Mouse (Mus musculus): ENCODE measurements around the gene Nek1. TPM values are rescaled to one million over a fixed set of nuclear protein-coding genes. Genes with fewer than 3 reads are reported as not detected.

The Nek1 gene
- polyA plus RNA-seq, 1 experiment from 2014 or later, result 23.8 TPM

- no peaks in the 10 kb centered on the region for H3K27me3 ChIP-seq
- no peak for ATAC-seq (ENCODE audit: low FRiP score)
- peak overlapping the region; percentile 86 for H3K4me2 ChIP-seq
- 0 out of 2 replicates have a peak, but pooled peaks cover 5% of the 10 kb centered on the region for H3K9me3 ChIP-seq
- peak overlapping the region; percentile 71 for H3K4me3 ChIP-seq (replicated peaks)
- H3K4me1 ChIP-seq, result peaks cover 8% of the 10 kb centered on the region
- H3K9ac ChIP-seq, result peak overlapping the region; percentile 66
- WGBS, result 5% methylated on average over 12 of the region's 12 CpGs
- peak overlapping the region; percentile 91; the same call in 1 of the 2 replicates for H3K27ac ChIP-seq
- H3K36me3 ChIP-seq (replicated peaks), result no peaks in the 10 kb centered on the region
Observed at GRCm38 (mm10) chr8:60993639-60993986, 618 bp downstream of the Nek1 start.

DNA sequence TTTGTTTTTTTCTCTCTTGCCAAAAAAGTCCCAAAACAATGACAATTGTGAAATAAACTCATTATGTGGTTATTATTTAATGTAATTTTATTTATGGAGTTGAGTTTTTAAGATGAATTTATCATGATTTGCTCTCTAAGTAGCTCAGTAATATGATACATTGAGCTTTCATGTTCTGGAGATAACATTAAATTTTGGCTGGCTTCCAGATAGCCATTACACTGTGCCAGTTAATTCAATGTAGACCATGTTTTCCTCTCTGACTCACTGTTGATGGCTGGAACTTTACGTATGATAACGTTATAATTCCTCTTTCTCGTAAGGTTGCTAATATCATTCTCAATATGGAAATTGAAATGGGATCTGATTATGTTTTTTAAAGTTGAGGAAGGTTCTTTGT lies 3.5 kb downstream of the Nek1 start:
- H3K9ac ChIP-seq, result no peak overlapping the region
- no peak for ATAC-seq (ENCODE audit: low FRiP score)
- peaks cover 8% of the 10 kb centered on the region for H3K4me1 ChIP-seq
- 0 out of 2 replicates have a peak, but pooled peaks cover 5% of the 10 kb centered on the region for H3K9me3 ChIP-seq
- no peak overlapping the region for H3K27ac ChIP-seq
- H3K4me3 ChIP-seq (replicated peaks), result no peak overlapping the region
- 91% methylated on average over 3 of the region's 3 CpGs for WGBS
- H3K4me2 ChIP-seq, result no peak overlapping the region
- no peaks in the 10 kb centered on the region for H3K36me3 ChIP-seq (replicated peaks)
- H3K27me3 ChIP-seq, result no peaks in the 10 kb centered on the region

DNA sequence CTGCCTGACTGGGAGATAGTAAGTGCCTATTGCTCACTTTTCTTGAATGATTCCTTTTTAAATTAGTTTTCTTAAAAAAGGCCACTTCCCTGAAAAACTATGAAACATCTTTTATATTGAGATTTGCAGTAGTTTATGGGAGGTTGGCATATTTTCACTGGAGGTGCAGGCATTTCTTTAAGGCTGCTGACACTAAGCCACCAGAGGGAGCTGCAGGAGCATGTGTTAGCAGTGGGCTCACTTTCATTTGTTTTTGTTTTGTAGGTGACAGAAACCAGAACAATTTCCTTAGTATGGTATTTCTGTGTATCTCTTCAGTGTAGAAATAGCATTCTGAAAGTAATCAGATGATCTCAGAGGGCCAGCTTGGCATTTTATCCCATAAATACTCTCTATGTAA lies 49.0 kb downstream of the Nek1 start:
- H3K4me3 ChIP-seq (replicated peaks), result no peak overlapping the region
- H3K27me3 ChIP-seq, result no peaks in the 10 kb centered on the region
- no peak overlapping the region for H3K9ac ChIP-seq
- H3K4me2 ChIP-seq, result no peak overlapping the region
- H3K4me1 ChIP-seq, result no peaks in the 10 kb centered on the region
- H3K36me3 ChIP-seq (replicated peaks), result peaks cover 5% of the 10 kb centered on the region; the same call in 1 of the 2 replicates
- H3K9me3 ChIP-seq, result no peaks in the 10 kb centered on the region
- H3K27ac ChIP-seq, result no peak overlapping the region
- ATAC-seq (ENCODE audit: low FRiP score), result peak; percentile 67; the same call in 1 of the 2 replicates

GRCm38 (mm10) chr8:61043874-61044273 lies 50.9 kb downstream of the Nek1 start:
- no peak overlapping the region for H3K4me2 ChIP-seq
- no peak for ATAC-seq (ENCODE audit: low FRiP score)
- H3K9ac ChIP-seq, result no peak overlapping the region
- no peaks in the 10 kb centered on the region for H3K9me3 ChIP-seq
- no peak overlapping the region for H3K4me3 ChIP-seq (replicated peaks)
- no peak overlapping the region for H3K27ac ChIP-seq
- no peaks in the 10 kb centered on the region for H3K36me3 ChIP-seq (replicated peaks)
- no peaks in the 10 kb centered on the region for H3K27me3 ChIP-seq
- 80% methylated on average over 4 of the region's 4 CpGs for WGBS
- no peaks in the 10 kb centered on the region for H3K4me1 ChIP-seq

DNA sequence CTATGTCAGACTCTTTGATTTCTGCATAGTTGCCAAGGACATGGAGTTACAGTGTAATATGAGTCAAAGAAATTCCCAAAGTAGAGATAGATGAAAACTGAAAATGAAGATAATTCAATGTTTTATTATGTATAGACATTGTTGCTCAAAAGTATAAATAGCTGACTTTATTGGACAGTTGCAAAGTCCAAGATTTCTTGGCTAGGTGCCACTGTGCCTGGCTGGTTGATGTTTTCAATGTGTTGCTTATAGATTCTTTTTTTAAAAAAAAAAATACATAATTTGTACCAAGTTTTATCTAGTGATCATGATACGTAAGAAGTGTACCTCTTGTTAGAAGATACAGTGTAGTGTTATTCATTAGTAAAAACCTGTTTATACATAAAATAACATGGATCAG lies 53.8 kb downstream of the Nek1 start:
- H3K4me1 ChIP-seq, result no peaks in the 10 kb centered on the region
- H3K36me3 ChIP-seq (replicated peaks), result peaks cover 6% of the 10 kb centered on the region; the same call in 1 of the 2 replicates
- no peaks in the 10 kb centered on the region for H3K9me3 ChIP-seq
- no peak overlapping the region for H3K4me3 ChIP-seq (replicated peaks)
- no peak overlapping the region for H3K27ac ChIP-seq
- no peak overlapping the region for H3K4me2 ChIP-seq
- no peak for ATAC-seq (ENCODE audit: low FRiP score)
- no peaks in the 10 kb centered on the region for H3K27me3 ChIP-seq
- 94% methylated on average over 1 of the region's 1 CpGs for WGBS
- H3K9ac ChIP-seq, result no peak overlapping the region

DNA sequence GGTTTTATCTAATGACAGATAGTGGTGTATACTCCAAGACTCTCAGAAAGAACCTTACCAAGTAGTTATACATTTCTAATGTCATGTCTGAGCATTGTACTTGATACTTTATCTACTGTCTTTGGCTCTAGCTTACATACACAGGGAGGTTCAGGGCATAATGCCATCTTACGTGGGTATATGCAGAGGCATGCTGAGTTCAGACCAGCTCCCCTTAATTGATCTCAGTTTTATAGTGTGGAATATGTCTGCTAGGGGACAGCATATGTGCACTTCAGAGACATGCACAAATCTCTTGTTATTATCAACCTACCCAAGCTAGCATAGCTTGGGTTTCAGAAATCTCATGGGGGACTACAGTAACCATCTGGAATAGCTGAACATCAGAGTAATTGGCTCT lies 60.0 kb downstream of the Nek1 start:
- Histone ChIP-seq H3K27me3 (no peaks in the 10 kb centered on the region), H3K9me3 (no peaks in the 10 kb centered on the region), H3K9ac (no peak overlapping the region), H3K4me3 (replicated peaks) (no peak overlapping the region), H3K27ac (no peak overlapping the region), H3K4me1 (peaks cover 4% of the 10 kb centered on the region; the same call in 1 of the 2 replicates), H3K36me3 (replicated peaks) (peaks cover 6% of the 10 kb centered on the region; the same call in 1 of the 2 replicates), H3K4me2 (no peak overlapping the region)
- ATAC-seq (ENCODE audit: low FRiP score), result no peak
- 86% methylated on average over 1 of the region's 1 CpGs for WGBS

GRCm38 (mm10) chr8:61054313-61054712 lies 61.3 kb downstream of the Nek1 start:
- H3K9ac ChIP-seq, result no peak overlapping the region
- no peaks in the 10 kb centered on the region for H3K9me3 ChIP-seq
- no peak overlapping the region for H3K4me3 ChIP-seq (replicated peaks)
- H3K36me3 ChIP-seq (replicated peaks), result peaks cover 6% of the 10 kb centered on the region; the same call in 1 of the 2 replicates
- H3K27me3 ChIP-seq, result no peaks in the 10 kb centered on the region
- 79% methylated on average over 5 of the region's 5 CpGs for WGBS
- H3K27ac ChIP-seq, result no peak overlapping the region
- peaks cover 4% of the 10 kb centered on the region; the same call in 1 of the 2 replicates for H3K4me1 ChIP-seq
- H3K4me2 ChIP-seq, result no peak overlapping the region
- no peak for ATAC-seq (ENCODE audit: low FRiP score)

DNA sequence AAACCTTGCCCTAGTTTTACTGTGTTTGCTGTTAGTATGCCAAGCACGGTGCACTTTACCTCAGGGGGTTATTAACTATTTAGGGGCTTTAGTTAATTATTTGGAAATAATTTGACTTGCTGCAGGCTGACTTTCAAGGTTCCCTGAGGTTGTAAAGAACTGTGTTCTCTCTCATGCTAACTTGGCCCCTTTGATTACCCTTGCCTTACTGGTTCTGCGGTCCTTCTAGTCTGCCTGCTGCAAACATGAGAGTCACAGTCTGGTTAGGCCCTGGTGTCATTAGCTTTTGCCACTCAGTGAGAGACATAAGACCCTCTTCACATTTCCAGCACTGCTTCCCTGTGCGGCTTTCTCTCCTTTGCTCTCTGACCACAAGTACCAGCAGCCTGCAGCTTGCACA lies 64.0 kb downstream of the Nek1 start:
- no peak overlapping the region for H3K4me3 ChIP-seq (replicated peaks)
- peaks cover 4% of the 10 kb centered on the region; the same call in 1 of the 2 replicates for H3K4me1 ChIP-seq
- WGBS, result 55% methylated on average over 3 of the region's 3 CpGs
- no peak overlapping the region for H3K27ac ChIP-seq
- no peaks in the 10 kb centered on the region for H3K36me3 ChIP-seq (replicated peaks)
- no peaks in the 10 kb centered on the region for H3K9me3 ChIP-seq
- no peak overlapping the region for H3K9ac ChIP-seq
- no peak for ATAC-seq (ENCODE audit: low FRiP score)
- no peaks in the 10 kb centered on the region for H3K27me3 ChIP-seq
- H3K4me2 ChIP-seq, result no peak overlapping the region

DNA sequence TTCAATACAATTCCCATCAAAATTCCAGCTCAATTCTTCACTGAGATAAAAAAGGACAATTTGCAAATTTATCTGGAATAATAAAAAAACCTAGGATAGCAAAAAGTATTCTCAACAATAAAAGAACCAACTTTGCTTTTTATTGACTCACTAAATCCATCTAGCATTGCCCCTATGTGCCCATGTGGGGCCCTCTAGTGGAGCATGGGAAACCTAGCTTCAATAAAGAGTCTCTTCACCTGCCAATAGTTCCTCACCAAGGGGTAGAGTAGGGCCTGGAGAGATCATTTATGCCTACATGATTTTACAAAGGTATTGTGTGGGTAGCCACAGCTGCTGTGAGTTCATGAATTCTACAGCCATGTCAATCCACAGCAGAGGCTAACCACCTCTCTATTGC lies 66.1 kb downstream of the Nek1 start:
- Histone ChIP-seq H3K9me3 (no peaks in the 10 kb centered on the region), H3K27ac (no peak overlapping the region), H3K4me2 (no peak overlapping the region), H3K36me3 (replicated peaks) (no peaks in the 10 kb centered on the region), H3K4me1 (peaks cover 4% of the 10 kb centered on the region; the same call in 1 of the 2 replicates), H3K27me3 (no peaks in the 10 kb centered on the region), H3K4me3 (replicated peaks) (no peak overlapping the region), H3K9ac (no peak overlapping the region)
- no peak for ATAC-seq (ENCODE audit: low FRiP score)

DNA sequence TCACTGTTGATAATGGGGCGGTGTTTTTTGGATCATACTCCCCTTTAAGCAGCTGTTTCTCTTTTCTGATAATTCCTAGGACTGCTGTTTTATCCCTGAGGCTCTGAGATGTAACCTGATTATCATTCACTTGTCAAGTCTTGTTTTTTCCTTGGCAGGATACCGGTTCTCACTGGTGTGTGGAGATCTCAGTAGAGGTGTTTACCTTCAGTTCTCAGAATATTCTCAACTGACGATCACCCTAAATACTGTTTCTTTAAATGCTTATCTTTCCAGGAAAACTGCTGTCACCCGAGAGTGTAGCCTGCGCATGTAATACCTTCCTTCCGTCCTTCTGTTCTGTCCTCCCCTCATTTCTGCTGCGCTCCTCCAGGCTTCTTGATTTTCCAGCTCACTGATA lies 67.4 kb downstream of the Nek1 start:
- Histone ChIP-seq H3K27me3 (no peaks in the 10 kb centered on the region), H3K36me3 (replicated peaks) (no peaks in the 10 kb centered on the region), H3K4me2 (no peak overlapping the region), H3K27ac (no peak overlapping the region), H3K4me3 (replicated peaks) (no peak overlapping the region), H3K9me3 (no peaks in the 10 kb centered on the region), H3K9ac (no peak overlapping the region), H3K4me1 (peaks cover 4% of the 10 kb centered on the region; the same call in 1 of the 2 replicates)
- 89% methylated on average over 7 of the region's 7 CpGs for WGBS
- ATAC-seq (ENCODE audit: low FRiP score), result no peak

DNA sequence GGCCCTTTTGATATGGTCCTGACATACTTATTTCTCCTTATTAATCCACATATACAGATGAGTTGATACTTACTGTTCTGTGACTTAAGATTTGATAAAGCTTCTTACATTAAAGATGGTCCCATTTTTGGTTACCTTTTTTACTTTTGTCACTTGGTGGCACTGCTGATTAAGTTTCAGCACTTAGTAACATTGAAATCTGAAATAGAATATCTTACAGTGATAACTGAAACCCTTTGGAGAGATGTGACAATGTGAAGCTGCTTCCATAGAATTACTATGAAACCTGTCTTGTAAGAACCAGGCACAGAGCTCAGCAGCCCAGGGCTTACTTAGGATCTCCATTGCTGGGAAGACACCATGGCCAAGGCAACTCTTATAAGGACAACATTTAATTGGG lies 82.1 kb downstream of the Nek1 start:
- no peaks in the 10 kb centered on the region for H3K27me3 ChIP-seq
- no peak overlapping the region for H3K27ac ChIP-seq
- no peak overlapping the region for H3K9ac ChIP-seq
- H3K4me1 ChIP-seq, result no peaks in the 10 kb centered on the region
- H3K4me3 ChIP-seq (replicated peaks), result no peak overlapping the region
- no peak for ATAC-seq (ENCODE audit: low FRiP score)
- peaks cover 10% of the 10 kb centered on the region for H3K36me3 ChIP-seq (replicated peaks)
- H3K9me3 ChIP-seq, result no peaks in the 10 kb centered on the region
- no peak overlapping the region for H3K4me2 ChIP-seq

DNA sequence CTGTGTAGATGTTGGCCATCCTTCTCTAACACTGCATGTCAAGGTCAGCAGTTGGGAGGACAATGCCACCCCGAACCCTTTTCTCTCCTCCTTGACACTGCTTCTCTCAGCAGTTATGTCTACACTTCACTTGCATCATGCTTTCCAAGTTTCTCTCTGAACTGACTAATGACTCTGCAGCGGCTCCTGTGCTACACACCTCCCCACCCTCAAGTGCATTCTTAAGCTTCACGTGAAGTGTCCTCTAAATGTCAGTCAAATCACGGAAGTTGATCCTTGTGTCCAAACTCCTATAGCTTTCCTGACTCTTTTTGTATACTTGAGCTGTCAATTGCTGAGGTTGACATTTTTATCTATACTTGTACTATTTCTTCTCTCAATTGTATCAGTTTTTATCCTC lies 117.5 kb downstream of the Nek1 start:
- no peaks in the 10 kb centered on the region for H3K4me1 ChIP-seq
- no peak overlapping the region for H3K4me2 ChIP-seq
- WGBS, result 85% methylated on average over 4 of the region's 4 CpGs
- no peak overlapping the region for H3K4me3 ChIP-seq (replicated peaks)
- no peak for ATAC-seq (ENCODE audit: low FRiP score)
- no peaks in the 10 kb centered on the region for H3K27me3 ChIP-seq
- H3K9ac ChIP-seq, result no peak overlapping the region
- peaks cover 5% of the 10 kb centered on the region for H3K36me3 ChIP-seq (replicated peaks)
- no peaks in the 10 kb centered on the region for H3K9me3 ChIP-seq
- H3K27ac ChIP-seq, result no peak overlapping the region

- H3K36me3 ChIP-seq (replicated peaks), result peaks cover 3% of the 10 kb centered on the region
- WGBS, result 97% methylated on average over 4 of the region's 4 CpGs
- H3K4me3 ChIP-seq (replicated peaks), result no peak overlapping the region
- H3K9ac ChIP-seq, result no peak overlapping the region
- no peak overlapping the region for H3K4me2 ChIP-seq
- H3K4me1 ChIP-seq, result no peaks in the 10 kb centered on the region
- H3K9me3 ChIP-seq, result no peaks in the 10 kb centered on the region
- no peak for ATAC-seq (ENCODE audit: low FRiP score)
- H3K27me3 ChIP-seq, result no peaks in the 10 kb centered on the region
- H3K27ac ChIP-seq, result no peak overlapping the region
Observed at GRCm38 (mm10) chr8:61111940-61112339, 118.9 kb downstream of the Nek1 start.

All from forebrain, embryonic 12.5 days (tissue).